Mouse (Mus musculus): ENCODE results near the gene Zfp110. TPM values are rescaled to one million over a fixed set of nuclear protein-coding genes. Genes with fewer than 3 reads are reported as not detected.
"Not testable (repeated sequence)": the region's sequence is repeated elsewhere in the genome, so short reads cannot be mapped to it uniquely, and the experiment has no call there.

Gene Zfp110
- 41.2 and 41.5 TPM in 2 replicates for polyA plus RNA-seq (2014; fragmentation: Nextera tagmentation; extraction: Ambion mirVana)

DNA sequence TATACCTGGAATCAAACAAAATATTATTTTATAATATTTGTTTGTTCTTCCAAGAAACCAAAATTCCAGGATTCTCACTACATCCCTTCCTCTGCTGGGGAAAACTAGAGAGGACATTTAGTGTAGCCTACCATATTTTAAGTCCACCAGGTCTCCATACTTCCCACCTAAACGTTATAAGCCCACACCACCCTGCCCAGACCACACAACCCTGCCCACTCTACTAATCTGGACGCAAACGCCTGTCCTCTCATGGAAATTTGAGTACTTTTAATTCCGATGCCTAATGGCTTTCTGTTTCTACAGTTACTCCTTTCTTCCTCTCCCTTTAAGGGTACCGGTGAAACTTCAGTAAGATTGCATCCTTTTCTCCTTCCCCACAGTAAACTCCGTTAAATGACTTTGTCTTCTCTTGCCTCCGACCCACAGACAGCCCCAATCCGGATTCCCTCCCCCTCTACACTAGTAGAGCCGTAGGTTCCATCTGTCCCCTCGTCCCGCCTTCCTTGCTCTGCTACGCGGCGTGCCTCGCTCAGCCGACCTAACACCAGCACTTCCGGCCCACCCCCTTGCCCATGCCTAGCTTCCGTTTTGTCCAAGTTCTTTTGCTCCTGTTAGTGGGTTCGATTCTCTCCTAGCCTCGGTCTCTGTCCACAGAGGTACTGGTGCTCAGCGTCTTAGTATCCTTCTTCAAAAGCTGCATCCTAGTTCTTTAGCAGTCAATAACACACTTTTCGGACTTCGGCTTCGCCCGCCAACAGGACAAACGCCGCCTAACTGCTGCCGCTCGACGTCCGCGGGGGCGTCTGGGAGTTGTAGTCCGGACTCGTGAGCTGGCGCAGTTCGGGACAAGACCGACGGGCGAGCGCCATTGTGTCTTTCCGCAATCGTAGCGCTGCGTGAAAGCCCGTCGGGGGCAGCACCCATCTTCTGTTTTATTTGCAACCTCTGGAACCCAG is at the start of gene Zfp110:
Zfp110 (plus strand) TSS at position 600 of the 959 bp plus-strand sequence.
- H3K9me3 ChIP-seq (ENCODE audit: low read depth, low read length): peaks cover 25% of the 10 kb centered on the region
- no peaks in the 10 kb centered on the region for H3K4me1 ChIP-seq (ENCODE audit: insufficient read depth)
- peak within 1 kb of the TSS; percentile 54 for H3K4me3 ChIP-seq (ENCODE audit: low read depth, low read length)
- peak within 1 kb of the TSS; percentile 65 for H3K9ac ChIP-seq
- H3K27me3 ChIP-seq (ENCODE audit: insufficient read depth, low read length): no peaks in the 10 kb centered on the region
- peaks cover 34% of the 10 kb centered on the region for H3K36me3 ChIP-seq (ENCODE audit: insufficient read depth)
- peak within 1 kb of the TSS; percentile 78 for H3K27ac ChIP-seq (ENCODE audit: low read depth)
- DNase-seq (peak; percentile 95), ATAC-seq (ENCODE audit: insufficient read depth) (peak; percentile 99)
- TF ChIP-seq CTCF (IDR thresholded peaks at IDR 0.05; ENCODE audit: low read depth): 0 out of 2 replicates have a peak, but pooled peaks have one; percentile 18
- 3% methylated on average over 47 of the region's 47 CpGs for WGBS
- H3K4me2 ChIP-seq: peak within 1 kb of the TSS; percentile 65

DNA sequence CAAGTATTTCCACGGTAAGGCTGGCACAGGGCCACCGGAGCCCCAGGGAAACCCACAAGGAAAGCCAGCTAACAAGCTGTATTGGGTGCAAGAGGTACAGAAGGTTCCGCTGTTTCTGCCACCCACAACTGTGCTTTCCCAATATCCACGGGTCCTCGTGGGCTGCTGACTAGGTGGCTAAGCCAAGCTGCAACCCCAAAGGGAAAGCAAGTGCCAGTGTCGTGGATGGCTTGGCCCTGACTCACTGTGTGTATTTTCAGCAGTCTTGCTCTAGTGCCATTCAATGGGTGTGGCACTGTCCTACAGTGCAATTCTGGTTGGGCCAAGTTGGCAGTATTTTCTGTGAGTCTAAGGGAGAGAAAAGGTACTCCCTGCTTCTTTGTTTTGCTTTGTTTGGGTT is 47.2 kb upstream of the Zfp110 start:
- Histone ChIP-seq H3K27ac (ENCODE audit: low read depth) (no peak overlapping the region), H3K9ac (no peak overlapping the region), H3K4me2 (no peak overlapping the region), H3K4me3 (ENCODE audit: low read depth, low read length) (no peak overlapping the region), H3K36me3 (ENCODE audit: insufficient read depth) (no peaks in the 10 kb centered on the region), H3K9me3 (ENCODE audit: low read depth, low read length) (no peaks in the 10 kb centered on the region), H3K27me3 (ENCODE audit: insufficient read depth, low read length) (no peaks in the 10 kb centered on the region), H3K4me1 (ENCODE audit: insufficient read depth) (no peaks in the 10 kb centered on the region)
- ATAC-seq (ENCODE audit: insufficient read depth): no peak
- WGBS: 70% methylated on average over 6 of the region's 6 CpGs
- DNase-seq: no peak
- no peak for TF ChIP-seq CTCF (IDR thresholded peaks at IDR 0.05; ENCODE audit: low read depth)

DNA sequence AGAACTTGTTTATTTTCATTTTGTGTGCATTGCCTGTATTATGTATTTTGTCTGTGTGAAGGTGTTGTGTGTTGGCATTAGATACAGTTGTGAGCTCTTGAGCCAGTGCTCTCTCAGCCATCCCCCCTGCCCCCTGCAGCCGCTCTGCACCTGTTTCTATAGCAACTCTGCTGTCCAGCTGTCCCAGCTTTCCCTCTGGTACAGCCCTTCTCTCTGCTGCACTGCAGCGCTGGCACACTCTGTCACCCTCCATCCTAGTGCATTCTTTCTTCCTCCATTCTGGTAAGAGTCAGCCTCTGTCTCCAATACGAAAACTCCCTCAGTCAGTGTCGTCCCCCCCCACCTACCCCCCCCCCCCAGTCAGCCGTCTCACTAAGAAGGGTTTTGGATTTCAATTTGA is 46.5 kb upstream of the Zfp110 start:
- H3K9ac ChIP-seq: no peak overlapping the region
- no peak overlapping the region for H3K27ac ChIP-seq (ENCODE audit: low read depth)
- no peak overlapping the region for H3K4me2 ChIP-seq
- no peak overlapping the region for H3K4me3 ChIP-seq (ENCODE audit: low read depth, low read length)
- no peaks in the 10 kb centered on the region for H3K4me1 ChIP-seq (ENCODE audit: insufficient read depth)
- DNase-seq (no peak), ATAC-seq (ENCODE audit: insufficient read depth) (no peak)
- no peaks in the 10 kb centered on the region for H3K36me3 ChIP-seq (ENCODE audit: insufficient read depth)
- H3K9me3 ChIP-seq (ENCODE audit: low read depth, low read length): no peaks in the 10 kb centered on the region
- WGBS: 23% methylated on average over 5 of the region's 5 CpGs
- H3K27me3 ChIP-seq (ENCODE audit: insufficient read depth, low read length): no peaks in the 10 kb centered on the region
- TF ChIP-seq CTCF (IDR thresholded peaks at IDR 0.05; ENCODE audit: low read depth): no peak

DNA sequence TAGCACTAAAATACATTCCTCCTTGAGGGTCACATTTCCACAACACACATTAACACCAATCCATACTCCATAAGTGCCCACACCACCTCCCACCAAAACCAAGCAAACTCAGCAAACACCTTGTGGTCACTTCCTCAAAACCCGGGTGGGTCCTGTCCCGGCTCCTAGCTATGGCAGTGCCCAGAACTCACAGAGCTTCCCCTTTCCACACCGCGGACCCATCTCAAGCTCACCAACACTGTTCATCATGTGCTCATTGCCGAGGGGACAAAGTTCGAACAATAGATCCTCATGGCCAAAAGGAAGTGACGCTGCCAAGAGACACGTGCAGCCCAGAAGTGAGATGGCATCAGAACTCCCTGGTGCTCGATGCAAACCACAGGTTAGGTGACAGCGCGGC is 41.9 kb upstream of the Zfp110 start:
- H3K9me3 ChIP-seq (ENCODE audit: low read depth, low read length); H3K4me1 ChIP-seq (ENCODE audit: insufficient read depth); DNase-seq; H3K4me2 ChIP-seq; H3K27ac ChIP-seq (ENCODE audit: low read depth); H3K9ac ChIP-seq; H3K36me3 ChIP-seq (ENCODE audit: insufficient read depth); ATAC-seq (ENCODE audit: insufficient read depth); H3K4me3 ChIP-seq (ENCODE audit: low read depth, low read length); H3K27me3 ChIP-seq (ENCODE audit: insufficient read depth, low read length): not testable (repeated sequence)
- WGBS: 83% methylated on average over 11 of the region's 11 CpGs

DNA sequence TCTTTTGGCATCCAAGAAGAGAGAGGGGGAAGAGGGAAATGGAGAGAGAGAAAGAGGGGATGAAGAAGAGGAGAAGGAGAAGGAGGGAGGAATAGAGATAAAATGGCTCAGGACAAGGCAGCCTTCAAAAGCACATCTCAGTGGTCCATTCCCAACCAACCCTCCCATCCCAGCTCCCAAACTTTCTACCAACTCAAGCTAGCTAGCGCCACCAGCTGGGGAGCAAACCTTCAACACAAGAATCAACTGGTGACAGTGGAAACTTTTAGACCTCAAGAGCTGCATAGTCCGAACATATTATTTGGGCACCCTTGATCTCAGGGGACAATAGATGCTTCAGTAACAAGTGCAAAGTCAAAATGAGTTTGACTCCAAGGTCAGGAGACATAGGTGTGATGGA is 36.6 kb upstream of the Zfp110 start:
- WGBS: 65% methylated on average over 2 of the region's 2 CpGs
- H3K27me3 ChIP-seq (ENCODE audit: insufficient read depth, low read length): no peaks in the 10 kb centered on the region
- no peaks in the 10 kb centered on the region for H3K36me3 ChIP-seq (ENCODE audit: insufficient read depth)
- H3K9me3 ChIP-seq (ENCODE audit: low read depth, low read length): peaks cover 7% of the 10 kb centered on the region; the same call in 1 of the 2 replicates
- no peak for TF ChIP-seq CTCF (IDR thresholded peaks at IDR 0.05; ENCODE audit: low read depth)
- no peak overlapping the region for H3K27ac ChIP-seq (ENCODE audit: low read depth)
- ATAC-seq (ENCODE audit: insufficient read depth): no peak
- H3K4me2 ChIP-seq: no peak overlapping the region
- no peak overlapping the region for H3K9ac ChIP-seq
- DNase-seq: no peak
- H3K4me1 ChIP-seq (ENCODE audit: insufficient read depth): no peaks in the 10 kb centered on the region
- H3K4me3 ChIP-seq (ENCODE audit: low read depth, low read length): no peak overlapping the region

DNA sequence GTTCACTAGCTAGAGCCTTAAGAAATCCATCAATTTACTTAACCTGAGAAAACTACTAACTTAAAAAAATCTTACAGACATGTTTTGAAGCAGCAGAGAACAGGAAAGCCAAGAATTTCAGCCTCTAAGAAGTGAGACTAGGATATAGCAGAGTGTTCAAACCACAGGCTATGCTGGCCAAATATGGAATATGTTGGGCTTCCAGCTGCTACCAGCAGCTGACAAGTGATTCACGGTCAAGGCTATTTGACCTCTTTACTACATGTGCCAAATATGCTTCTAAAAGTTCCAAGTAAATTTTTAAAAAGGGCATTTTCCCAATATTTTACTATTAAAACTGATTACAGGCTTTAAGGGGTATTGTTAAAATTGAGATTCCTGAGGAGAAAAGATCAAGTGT is 35.0 kb upstream of the Zfp110 start:
- no peak overlapping the region for H3K4me2 ChIP-seq
- H3K4me1 ChIP-seq (ENCODE audit: insufficient read depth): no peaks in the 10 kb centered on the region
- H3K4me3 ChIP-seq (ENCODE audit: low read depth, low read length): no peak overlapping the region
- H3K27ac ChIP-seq (ENCODE audit: low read depth): no peak overlapping the region
- TF ChIP-seq CTCF (IDR thresholded peaks at IDR 0.05; ENCODE audit: low read depth): no peak
- DNase-seq (no peak), ATAC-seq (ENCODE audit: insufficient read depth) (no peak)
- H3K36me3 ChIP-seq (ENCODE audit: insufficient read depth): no peaks in the 10 kb centered on the region
- H3K9ac ChIP-seq: no peak overlapping the region
- WGBS: 67% methylated on average over 1 of the region's 1 CpGs
- no peaks in the 10 kb centered on the region for H3K27me3 ChIP-seq (ENCODE audit: insufficient read depth, low read length)
- H3K9me3 ChIP-seq (ENCODE audit: low read depth, low read length): peaks cover 7% of the 10 kb centered on the region; the same call in 1 of the 2 replicates

All from lung, embryonic 14.5 days (tissue).